Mouse (Mus musculus) left cerebral cortex, postnatal 36 days (tissue): ENCODE data around the gene Gal3st2. TPM values are rescaled to one million over a fixed set of nuclear protein-coding genes. Genes with fewer than 3 reads are reported as not detected.
A peak's percentile ranks its signal among the peaks of the same experiment; 100 is the strongest.
"Not testable (repeated sequence)": the region's sequence is repeated elsewhere in the genome, so short reads cannot be mapped to it uniquely, and the experiment has no call there.

Experiments
- DNase-seq, 2 experiments: peaks; one replicate each; pipeline ENCODE4 v3.0.0; 2021 to 2022; ENCODE audit warnings: low spot score in 2 of 2, mixed read lengths in 1 of 2
- intact Hi-C: fragments of 180-260 bp; cut with DNase I; formaldehyde crosslinking; loops from one replicate; pipeline ENCODE4 v1.15.1; 2025
- total RNA-seq, 2 experiments: library from RNA; stranded (reverse); gene quantifications; 2 replicates each; pipeline ENCODE4 v1.2.3; 2021

The Gal3st2 gene
- total RNA-seq: under 1 TPM; 0.12 to 0.16 TPM

GRCm38 (mm10) chr1:93861048-93861447 is at the start of gene Gal3st2:
Gal3st2 (plus strand) TSS chr1:93861306.
- intact Hi-C loops, DNase-seq: not testable (repeated sequence)

GRCm38 (mm10) chr1:93811495-93812039 is 49.5 kb upstream of the Gal3st2 start:
- no peak for DNase-seq
- intact Hi-C loops: no loop called here

- intact Hi-C loops: no loop called here
- DNase-seq: no peak
These were observed 43.1 kb upstream of the Gal3st2 start for GRCm38 (mm10) chr1:93817823-93818532.

GRCm38 (mm10) chr1:93818722-93819121 is 42.4 kb upstream of the Gal3st2 start:
- intact Hi-C loops: no loop called here
- DNase-seq: no peak

DNA sequence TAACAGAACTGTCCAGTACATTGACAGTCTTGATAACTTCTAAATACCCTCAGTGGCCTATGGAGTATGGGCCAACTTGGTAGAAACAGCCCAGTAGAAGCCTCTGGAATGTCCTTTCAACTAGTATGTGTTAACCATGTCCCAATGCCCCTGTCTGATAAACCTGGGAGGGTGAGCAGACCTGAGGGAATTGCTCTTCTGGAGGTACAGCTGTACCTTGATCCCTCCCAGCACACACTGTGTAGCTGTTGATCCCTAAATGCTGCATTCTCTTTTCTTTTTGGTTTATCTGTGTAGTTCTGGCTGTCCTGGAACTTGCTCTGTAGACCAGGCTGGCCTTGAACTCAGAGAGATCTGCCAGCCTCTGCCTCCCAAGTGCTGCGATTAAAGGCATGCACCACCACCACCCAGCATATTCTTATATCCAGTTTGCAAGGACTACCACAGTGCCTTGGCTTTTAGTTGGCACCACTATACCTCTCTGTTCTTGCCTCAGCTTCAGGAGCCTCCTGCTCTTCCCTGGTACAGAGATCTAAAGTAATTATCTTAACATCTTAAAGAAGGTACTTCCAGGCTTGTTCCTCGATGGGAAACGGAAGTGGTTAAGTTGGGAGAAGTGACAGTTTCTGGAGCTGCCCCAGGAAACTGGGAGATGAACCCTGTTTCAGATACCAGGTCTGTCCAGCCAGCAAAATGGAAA is 37.2 kb upstream of the Gal3st2 start:
- no peak for DNase-seq
- intact Hi-C loops: no loop called here

- no peak for DNase-seq
- intact Hi-C loops: no loop called here
These were observed 36.5 kb upstream of the Gal3st2 start, which contains the start of gene D2hgdh for GRCm38 (mm10) chr1:93824609-93825008. D2hgdh (plus strand) TSS chr1:93824909.

GRCm38 (mm10) chr1:93825105-93825674 is 35.9 kb upstream of the Gal3st2 start:
- intact Hi-C loops: no loop called here
- peak; percentile 97 to 98 for DNase-seq

DNA sequence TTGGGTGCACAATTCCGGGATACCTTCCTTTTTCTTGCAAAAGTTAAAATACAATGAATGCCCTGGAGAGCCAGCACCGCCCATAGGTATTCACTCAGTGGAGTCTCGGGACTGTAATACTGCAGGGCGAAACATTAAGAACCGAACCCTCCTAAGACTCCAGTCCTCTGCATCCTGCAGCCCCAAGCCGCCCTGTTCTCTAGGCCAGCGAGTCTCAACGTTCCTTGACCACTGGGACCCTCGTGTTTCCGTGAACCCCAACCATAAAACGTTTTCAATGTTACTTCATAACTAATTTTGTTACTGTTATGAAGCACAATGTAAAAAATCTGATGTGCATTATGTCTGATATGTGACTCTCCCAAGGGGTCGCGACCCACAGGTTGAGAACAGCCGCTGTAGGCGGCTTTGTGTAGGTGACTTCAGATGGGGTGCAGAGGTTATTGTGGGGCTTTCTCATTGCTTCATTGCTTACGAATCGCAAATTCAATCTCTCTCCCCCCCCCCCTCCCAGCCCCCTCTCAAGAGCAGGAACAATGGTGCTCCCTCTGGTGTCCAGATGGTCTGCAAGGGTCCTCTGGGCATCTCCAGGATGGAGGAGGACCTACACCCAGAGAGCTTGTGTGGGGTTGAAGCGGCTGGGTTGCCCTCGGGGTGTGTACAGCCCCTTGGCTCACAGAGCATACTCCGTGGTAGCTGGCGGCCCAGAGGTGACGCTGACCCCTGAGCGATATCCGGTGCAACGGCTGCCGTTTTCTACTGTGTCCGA is 35.2 kb upstream of the Gal3st2 start:
- DNase-seq: no peak
- intact Hi-C loops: no loop called here

DNA sequence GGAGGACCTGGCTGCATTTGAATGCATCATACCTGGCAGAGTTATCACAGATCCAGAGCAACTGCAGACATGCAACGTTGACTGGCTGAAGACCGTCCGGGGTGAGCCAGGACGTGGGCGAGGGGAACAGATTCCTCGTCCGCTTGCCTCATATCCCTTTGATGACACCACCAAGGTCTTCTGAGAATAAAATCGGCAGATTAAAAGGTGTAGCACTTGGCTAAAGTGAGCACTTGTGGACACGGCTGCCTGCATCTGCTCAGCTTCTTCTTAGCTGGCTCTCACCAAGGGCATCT is 34.6 kb upstream of the Gal3st2 start:
- DNase-seq: no peak
- intact Hi-C loops: no loop called here

- intact Hi-C loops: loop anchor here (10.0 kb wide), 1 partner anchor 242 kb away; no protein-coding TSS in a partner anchor
These were observed 28.2 kb upstream of the Gal3st2 start for GRCm38 (mm10) chr1:93832754-93833360.

DNA sequence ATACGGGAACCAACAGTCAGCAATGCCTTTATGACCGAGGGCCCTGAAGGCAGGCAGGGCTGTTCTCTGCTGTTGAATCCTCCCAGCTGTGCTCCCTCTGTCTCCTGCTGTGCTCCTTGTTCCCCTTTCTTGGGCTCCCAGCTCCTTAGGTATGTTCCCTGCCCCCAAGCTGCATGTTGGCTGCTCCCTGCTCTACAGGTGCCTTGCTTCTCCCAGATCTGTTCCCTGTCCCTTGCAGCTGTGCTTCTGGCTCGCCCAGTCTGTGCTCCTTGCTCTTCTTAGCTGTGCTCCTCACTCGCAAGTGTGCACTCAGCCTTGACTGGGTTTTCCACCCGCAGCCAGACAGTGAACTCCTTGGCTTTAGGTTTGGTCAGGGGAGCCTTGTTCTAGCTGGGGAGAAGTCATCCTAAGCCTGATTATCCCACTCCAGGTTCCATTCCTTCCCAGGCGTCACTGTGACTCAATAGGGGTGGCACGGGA is 26.4 kb upstream of the Gal3st2 start:
- no peak for DNase-seq

More at GRCm38 (mm10) chr1:93832754-93833360, 28.2 kb upstream of the Gal3st2 start:
- DNase-seq: not testable (repeated sequence)

GRCm38 (mm10) chr1:93835211-93835610 is 25.9 kb upstream of the Gal3st2 start:
- intact Hi-C loops: loop anchor here (10.0 kb wide), 1 partner anchor 240 kb away; no protein-coding TSS in a partner anchor
- DNase-seq: no peak

More for the DNA sequence above, 26.4 kb upstream of the Gal3st2 start:
- intact Hi-C loops: loop anchor here (10.0 kb wide), 1 partner anchor 240 kb away; no protein-coding TSS in a partner anchor

- DNase-seq: no peak
- intact Hi-C loops: loop anchor here (10.0 kb wide), 1 partner anchor 239 kb away; no protein-coding TSS in a partner anchor
These were observed 25.1 kb upstream of the Gal3st2 start for GRCm38 (mm10) chr1:93835876-93836531.

GRCm38 (mm10) chr1:93836532-93836913 is 24.6 kb upstream of the Gal3st2 start:
- no peak for DNase-seq
- intact Hi-C loops: loop anchor here (10.0 kb wide), 1 partner anchor 238 kb away; no protein-coding TSS in a partner anchor

- intact Hi-C loops: loop anchor here (10.0 kb wide), 1 partner anchor 237 kb away; no protein-coding TSS in a partner anchor
These were observed 23.8 kb upstream of the Gal3st2 start for GRCm38 (mm10) chr1:93837335-93837734.

DNA sequence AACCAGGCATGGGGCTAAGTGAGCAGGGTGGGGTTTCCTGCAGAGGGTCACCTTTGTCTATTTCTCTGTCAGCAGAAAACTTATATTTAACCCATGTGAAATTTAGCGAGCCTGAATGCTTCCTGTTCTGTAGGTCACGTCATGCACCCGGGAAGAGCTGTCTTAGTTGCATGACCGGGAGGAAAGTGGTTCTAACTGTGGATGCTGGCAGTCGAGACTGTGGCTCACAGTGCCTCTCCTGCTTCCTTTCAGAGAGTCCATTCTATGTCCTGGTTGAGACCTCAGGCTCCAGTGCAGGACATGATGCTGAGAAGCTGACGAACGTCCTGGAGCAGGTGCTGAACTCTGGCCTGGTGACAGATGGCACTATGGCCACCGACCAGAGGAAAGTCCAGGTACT is 22.5 kb upstream of the Gal3st2 start:
- not testable (repeated sequence) for DNase-seq
- intact Hi-C loops: loop anchor here (10.0 kb wide), 1 partner anchor 236 kb away; no protein-coding TSS in a partner anchor

More at GRCm38 (mm10) chr1:93837335-93837734, 23.8 kb upstream of the Gal3st2 start:
- no peak for DNase-seq

DNA sequence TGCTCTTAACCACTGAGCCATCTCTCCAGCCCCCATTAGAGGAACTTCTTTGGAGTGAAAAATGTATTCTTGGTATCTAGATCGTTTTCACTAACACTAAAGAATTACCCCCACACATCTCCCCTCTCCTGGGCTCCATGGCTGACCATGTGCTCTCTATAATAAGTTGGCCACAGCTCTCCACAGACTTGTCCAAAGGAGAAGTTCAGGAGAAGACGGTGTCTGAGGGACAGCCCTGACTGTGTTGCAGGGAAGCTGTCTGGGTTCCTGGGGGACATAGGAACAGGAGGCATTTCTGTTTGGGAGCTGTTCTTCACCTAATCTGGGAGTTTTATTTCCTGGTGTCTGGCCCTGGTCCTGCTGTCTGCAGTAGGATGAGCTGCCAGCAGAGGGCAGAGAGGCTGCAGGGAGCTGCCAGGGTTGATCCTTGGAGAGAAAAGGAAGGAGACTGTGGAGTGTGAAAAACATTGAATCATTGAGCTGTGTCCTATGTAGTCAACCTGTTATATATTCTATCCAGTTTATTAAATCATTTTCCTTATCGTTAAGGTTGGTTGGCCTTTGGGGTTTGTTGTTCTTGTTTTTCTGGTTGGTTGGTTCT is 15.2 kb upstream of the Gal3st2 start:
- intact Hi-C loops, DNase-seq: not testable (repeated sequence)

DNA sequence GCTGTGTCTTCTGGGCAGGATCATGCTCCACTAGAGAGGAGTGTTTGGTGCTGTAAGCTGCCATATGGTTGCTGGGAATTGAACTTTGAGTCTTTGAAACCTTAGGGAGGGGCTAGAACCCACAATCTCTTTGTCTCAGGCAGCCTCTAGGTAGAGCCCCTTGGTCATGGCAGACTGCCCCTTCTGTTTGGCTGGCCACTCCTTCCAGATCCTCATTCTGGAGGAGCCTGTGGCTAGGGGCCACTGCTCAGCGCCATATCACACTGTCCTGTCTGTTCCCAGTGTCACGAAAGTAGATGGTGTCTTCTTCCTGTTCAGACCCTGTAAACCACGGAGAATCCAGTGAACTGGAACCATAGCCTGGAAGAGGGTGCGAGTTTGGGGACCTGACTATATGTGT is 5.3 kb upstream of the Gal3st2 start:
- intact Hi-C loops: loop anchor here (2.0 kb wide), 1 partner anchor 65 kb away; no protein-coding TSS in a partner anchor
- DNase-seq: not testable (repeated sequence)
